In the genomic region with DNA sequence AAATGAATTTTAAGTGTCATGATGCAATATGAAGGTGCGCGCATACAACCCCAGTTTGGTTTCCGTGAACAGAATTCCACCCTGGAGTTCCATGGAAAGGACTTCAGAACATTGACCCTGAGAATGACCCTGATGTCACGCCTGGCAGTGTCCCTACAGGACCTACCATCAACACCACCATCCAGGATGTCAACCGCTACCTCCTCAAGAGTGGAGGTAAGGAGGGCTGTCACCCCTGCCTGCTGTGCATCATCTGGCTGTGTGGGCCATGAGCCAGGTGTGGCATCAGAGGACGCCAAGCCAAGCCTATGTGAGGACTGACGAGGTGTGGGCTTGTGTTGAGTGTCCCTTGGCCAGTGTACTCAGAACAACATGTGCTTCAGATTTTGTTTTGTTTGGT, we compare ENCODE assay signal across 35 mouse cellular contexts. TPM values are rescaled to one million over a fixed set of nuclear protein-coding genes. Genes with fewer than 3 reads are reported as not detected.
"Had no signal": no experiment of that assay in that cellular context is flagged by ENCODE, and none has a peak within 500 bp of the region (broad histone marks: within the 10 kb centered on the region; RNA-seq: fewer than 3 reads in every experiment).

No protein-coding gene starts in this region.

- H3K27ac ChIP-seq: embryonic facial prominence, embryonic 10.5 days; embryonic facial prominence, embryonic 12.5 days; embryonic facial prominence, embryonic 13.5 days; embryonic facial prominence, embryonic 15.5 days; forebrain, embryonic 10.5 days; forebrain, embryonic 12.5 days; forebrain, embryonic 13.5 days; forebrain, embryonic 15.5 days; gastrocnemius, adult 2 months; heart, adult 2 months had no signal

- DNase-seq: cerebellum, adult 2 months; cerebellum, adult 8-10 months; cerebellum, adult 9-10 months; cerebellum, adult 9-11 months; cerebellum, postnatal 10 days; cerebellum, postnatal 14 days; cerebellum, postnatal 25 days; cerebellum, postnatal 36 days; embryo, embryonic 11 days; forebrain, postnatal 0 days; gastrocnemius, adult 2 months; gastrocnemius, postnatal 10 days; gastrocnemius, postnatal 14 days; gastrocnemius, postnatal 25 days; gastrocnemius, postnatal 36 days; heart, adult 18-20 months; heart, adult 2 months had no signal

- H3K27me3 ChIP-seq: embryonic facial prominence, embryonic 12.5 days; embryonic facial prominence, embryonic 13.5 days; embryonic facial prominence, embryonic 15.5 days; forebrain, embryonic 12.5 days; forebrain, embryonic 13.5 days; forebrain, embryonic 15.5 days had no signal

- ATAC-seq: forebrain, embryonic 13.5 days; forebrain, embryonic 14.5 days; forebrain, embryonic 15.5 days; forebrain, embryonic 16.5 days; forebrain, postnatal 0 days had no signal

- H3K9me3 ChIP-seq: embryonic facial prominence, embryonic 10.5 days; embryonic facial prominence, embryonic 12.5 days; embryonic facial prominence, embryonic 13.5 days; embryonic facial prominence, embryonic 15.5 days; forebrain, embryonic 10.5 days; forebrain, embryonic 12.5 days; forebrain, embryonic 13.5 days; forebrain, embryonic 15.5 days had no signal

- H3K4me3 ChIP-seq: embryonic facial prominence, embryonic 10.5 days; embryonic facial prominence, embryonic 12.5 days; embryonic facial prominence, embryonic 13.5 days; embryonic facial prominence, embryonic 15.5 days; erythroblast, embryonic 14.5 days; forebrain, embryonic 10.5 days; forebrain, embryonic 12.5 days; forebrain, embryonic 13.5 days; forebrain, embryonic 15.5 days; gastrocnemius, adult 2 months; heart, adult 2 months had no signal

- H3K4me1 ChIP-seq: embryonic facial prominence, embryonic 10.5 days; embryonic facial prominence, embryonic 12.5 days; embryonic facial prominence, embryonic 13.5 days; forebrain, embryonic 10.5 days; forebrain, embryonic 12.5 days; forebrain, embryonic 13.5 days; forebrain, embryonic 15.5 days had no signal

RNA-seq across cellular contexts. Expression of gene 6030468B19Rik, which starts 41.6 kb away (rescaled TPM):
- total RNA-seq: forebrain, postnatal 0 days; gastrocnemius, adult 18-20 months; gastrocnemius, adult 2 months; gastrocnemius, adult 8-10 months; gastrocnemius, postnatal 10 days; gastrocnemius, postnatal 14 days; gastrocnemius, postnatal 25 days; gastrocnemius, postnatal 36 days; gastrocnemius, postnatal 4 days; granulocyte monocyte progenitor cell, adult 5-6 weeks; heart, adult 18-20 months; heart, adult 2 months had no signal
- polyA plus RNA-seq: cerebellum, adult 2 months; embryonic facial prominence, embryonic 13.5 days; embryonic facial prominence, embryonic 14.5 days; forebrain, embryonic 12.5 days; forebrain, embryonic 13.5 days; forebrain, embryonic 14.5 days; forebrain, embryonic 15.5 days; forebrain, embryonic 16.5 days; forebrain, postnatal 0 days; gonadal fat pad, adult 2 months had no signal

RNA-seq across cellular contexts. Expression of gene Gm20708, which starts 53.6 kb away (rescaled TPM):
- polyA plus RNA-seq: embryonic facial prominence, embryonic 11.5 days had no signal
